Mouse (Mus musculus) spleen, adult 12 weeks (tissue): ENCODE measurements around the gene Btnl10.
A peak's percentile ranks its signal among the peaks of the same experiment; 100 is the strongest.

Experiments used
- DNase-seq: peaks from one replicate; pipeline ENCODE4 v3.0.0; 2022; ENCODE audit warnings: low spot score

Gene Btnl10

GRCm38 (mm10) chr11:58917745-58918366 lies at the start of gene Btnl10:
TSS of gene Btnl10 (plus strand) at chr11:58917908.
- no peak for DNase-seq

- no peak for DNase-seq
Measured at GRCm38 (mm10) chr11:58867954-58868330, 49.8 kb upstream of the Btnl10 start.

- DNase-seq: no peak
Measured at GRCm38 (mm10) chr11:58870961-58871360, 46.7 kb upstream of the Btnl10 start.

GRCm38 (mm10) chr11:58883756-58884155 lies 34.0 kb upstream of the Btnl10 start:
- DNase-seq: no peak

GRCm38 (mm10) chr11:58890511-58890910 lies 27.2 kb upstream of the Btnl10 start:
- DNase-seq: no peak

GRCm38 (mm10) chr11:58894456-58894855 lies 23.3 kb upstream of the Btnl10 start:
- DNase-seq: no peak

- no peak for DNase-seq
Measured at GRCm38 (mm10) chr11:58897485-58897884, 20.2 kb upstream of the Btnl10 start.

GRCm38 (mm10) chr11:58901080-58901479 lies 16.6 kb upstream of the Btnl10 start:
- peak; percentile 35 for DNase-seq

- peak; percentile 96 for DNase-seq
Measured at GRCm38 (mm10) chr11:58903511-58904409, 13.9 kb upstream of the Btnl10 start, which contains the start of gene Zfp39. TSS of gene Zfp39 (minus strand) at chr11:58904225.

- DNase-seq: no peak
Measured at GRCm38 (mm10) chr11:58904410-58904718, 13.3 kb upstream of the Btnl10 start.

GRCm38 (mm10) chr11:58904838-58905237 lies 12.9 kb upstream of the Btnl10 start:
- DNase-seq: no peak

- no peak for DNase-seq
Measured at GRCm38 (mm10) chr11:58913776-58914175, 3.9 kb upstream of the Btnl10 start.

GRCm38 (mm10) chr11:58914461-58915028 lies 3.2 kb upstream of the Btnl10 start:
- peak; percentile 66 for DNase-seq

GRCm38 (mm10) chr11:58916879-58917744 lies 596 bp upstream of the Btnl10 start:
- DNase-seq: peak; percentile 80

GRCm38 (mm10) chr11:58918759-58919158 lies 1.1 kb downstream of the Btnl10 start:
- DNase-seq: peak; percentile 27

GRCm38 (mm10) chr11:58922420-58922819 lies 4.7 kb downstream of the Btnl10 start:
- DNase-seq: no peak

- no peak for DNase-seq
Measured at GRCm38 (mm10) chr11:58926651-58927050, 8.9 kb downstream of the Btnl10 start.

GRCm38 (mm10) chr11:58927053-58927452 lies 9.3 kb downstream of the Btnl10 start:
- DNase-seq: no peak

GRCm38 (mm10) chr11:58927790-58928651 lies 10.3 kb downstream of the Btnl10 start:
- peak; percentile 80 for DNase-seq

- no peak for DNase-seq
Measured at GRCm38 (mm10) chr11:58929055-58929454, 11.3 kb downstream of the Btnl10 start.

GRCm38 (mm10) chr11:58929641-58930040 lies 11.9 kb downstream of the Btnl10 start:
- DNase-seq: no peak
